Mouse (Mus musculus): ENCODE data around the gene Zfp775. TPM values are rescaled to one million over a fixed set of nuclear protein-coding genes. Genes with fewer than 3 reads are reported as not detected.

Gene Zfp775
- 10 to 100 TPM; 11.8 to 12.9 TPM for total RNA-seq (2021)
- 6.2 and 7.0 TPM in 2 replicates for polyA plus RNA-seq (2012; rRNA removed)
- long read RNA-seq, full-length matches to known transcripts, result 50 of 50 reads
- long read RNA-seq, partial matches to known transcripts, result 0 of 50 reads
- long read RNA-seq, other reads (novel, unspliced or antisense), result 0 of 50 reads

GRCm38 (mm10) chr6:48601271-48602079, at the start of gene Zfp775:
TSS of gene Zfp775 (plus strand) at chr6:48602063.
- peak within 1 kb of the TSS; percentile 98 for H3K27ac ChIP-seq
- peak; percentile 84 for TF ChIP-seq POLR2A (IDR thresholded peaks at IDR 0.05; ENCODE audit: insufficient read depth, low read depth, low read length)
- 0 out of 2 replicates have a peak, but pooled peaks have one; percentile 44 for TF ChIP-seq EP300 (IDR thresholded peaks at IDR 0.05; ENCODE audit: insufficient read depth, low read depth, low read length)
- TF ChIP-seq CTCF (IDR thresholded peaks at IDR 0.05), result 0 out of 2 replicates have a peak, but pooled peaks have one; percentile 18
- intact Hi-C loops (cut with DNase I), result no loop called here
- H3K27me3 ChIP-seq (ENCODE audit: control insufficient read depth, insufficient read depth, low read length), result no peaks in the 10 kb centered on the region
- peaks cover 1% of the 10 kb centered on the region; the same call in 1 of the 2 replicates for H3K4me1 ChIP-seq (ENCODE audit: control insufficient read depth, insufficient read depth, low read length)
- DNase-seq, result peak; percentile 97 to 98
- H3K79me2 ChIP-seq (replicated peaks; ENCODE audit: control insufficient read depth, insufficient read depth, low read length), result peaks cover 4% of the 10 kb centered on the region; the same call in 1 of the 2 replicates
- H3K4me3 ChIP-seq, result peak within 1 kb of the TSS; percentile 88
- H3K9ac ChIP-seq (ENCODE audit: low read depth, low read length), result peak within 1 kb of the TSS; percentile 89
- 5% methylated on average over 42 of the region's 42 CpGs for WGBS
- no peaks in the 10 kb centered on the region for H3K36me3 ChIP-seq (ENCODE audit: control insufficient read depth, insufficient read depth, low read length)

- 65% methylated on average over 4 of the region's 4 CpGs for WGBS
- Histone ChIP-seq H3K27ac (no peak overlapping the region), H3K9ac (ENCODE audit: low read depth, low read length) (no peak overlapping the region), H3K27me3 (ENCODE audit: control insufficient read depth, insufficient read depth, low read length) (no peaks in the 10 kb centered on the region), H3K4me1 (ENCODE audit: control insufficient read depth, insufficient read depth, low read length) (peaks cover 6% of the 10 kb centered on the region), H3K4me3 (no peak overlapping the region), H3K36me3 (ENCODE audit: control insufficient read depth, insufficient read depth, low read length) (no peaks in the 10 kb centered on the region), H3K79me2 (replicated peaks; ENCODE audit: control insufficient read depth, insufficient read depth, low read length) (no peaks in the 10 kb centered on the region)
- intact Hi-C loops (cut with DNase I), result loop anchor here (5.0 kb wide), 1 partner anchor 106 kb away; the partner anchor contains the start of genes Sspo and Zfp467
- DNase-seq, result peak; percentile 19 to 34
- no peak for TF ChIP-seq CTCF (IDR thresholded peaks at IDR 0.05)
- TF ChIP-seq POLR2A (IDR thresholded peaks at IDR 0.05; ENCODE audit: insufficient read depth, low read depth, low read length), result no peak
- TF ChIP-seq EP300 (IDR thresholded peaks at IDR 0.05; ENCODE audit: insufficient read depth, low read depth, low read length), result no peak
These were observed 48.9 kb upstream of the Zfp775 start for GRCm38 (mm10) chr6:48552918-48553317.

GRCm38 (mm10) chr6:48553819-48554218, 48.0 kb upstream of the Zfp775 start:
- peak in 1 of 2 experiments; percentile 21 for DNase-seq
- peak overlapping the region; percentile 59; the same call in 1 of the 2 replicates for H3K4me3 ChIP-seq
- intact Hi-C loops (cut with DNase I), result loop anchor here (5.0 kb wide), 1 partner anchor 107 kb away; the partner anchor contains the start of genes Sspo and Zfp467

GRCm38 (mm10) chr6:48554280-48555103, 47.4 kb upstream of the Zfp775 start, which contains the start of gene Lrrc61:
TSS of gene Lrrc61 (plus strand) at chr6:48554796.
- peak; percentile 97 to 98 for DNase-seq
- Histone ChIP-seq H3K27ac (peak within 1 kb of the TSS; percentile 99), H3K79me2 (replicated peaks; ENCODE audit: control insufficient read depth, insufficient read depth, low read length) (no peaks in the 10 kb centered on the region), H3K4me1 (ENCODE audit: control insufficient read depth, insufficient read depth, low read length) (peaks cover 6% of the 10 kb centered on the region), H3K36me3 (ENCODE audit: control insufficient read depth, insufficient read depth, low read length) (no peaks in the 10 kb centered on the region), H3K9ac (ENCODE audit: low read depth, low read length) (peak within 1 kb of the TSS; percentile 89), H3K27me3 (ENCODE audit: control insufficient read depth, insufficient read depth, low read length) (no peaks in the 10 kb centered on the region), H3K4me3 (peak within 1 kb of the TSS; percentile 59)
- intact Hi-C loops (cut with DNase I), result loop anchor here (5.0 kb wide), 1 partner anchor 107 kb away; the partner anchor contains the start of genes Sspo and Zfp467
- TF ChIP-seq EP300 (IDR thresholded peaks at IDR 0.05; ENCODE audit: insufficient read depth, low read depth, low read length) (peak; percentile 90), CTCF (IDR thresholded peaks at IDR 0.05) (no peak; the same call in 1 of the 2 replicates), POLR2A (IDR thresholded peaks at IDR 0.05; ENCODE audit: insufficient read depth, low read depth, low read length) (peak; percentile 99)
- WGBS, result under 1% methylated on average over 39 of the region's 39 CpGs

More at GRCm38 (mm10) chr6:48553819-48554218, 48.0 kb upstream of the Zfp775 start:
- Histone ChIP-seq H3K4me1 (ENCODE audit: control insufficient read depth, insufficient read depth, low read length) (peaks cover 6% of the 10 kb centered on the region), H3K36me3 (ENCODE audit: control insufficient read depth, insufficient read depth, low read length) (no peaks in the 10 kb centered on the region), H3K79me2 (replicated peaks; ENCODE audit: control insufficient read depth, insufficient read depth, low read length) (no peaks in the 10 kb centered on the region), H3K27me3 (ENCODE audit: control insufficient read depth, insufficient read depth, low read length) (no peaks in the 10 kb centered on the region), H3K9ac (ENCODE audit: low read depth, low read length) (peak overlapping the region; percentile 79), H3K27ac (peak overlapping the region; percentile 99)
- TF ChIP-seq CTCF (IDR thresholded peaks at IDR 0.05), result no peak
- 0 out of 2 replicates have a peak, but pooled peaks have one; percentile 12 for TF ChIP-seq POLR2A (IDR thresholded peaks at IDR 0.05; ENCODE audit: insufficient read depth, low read depth, low read length)
- TF ChIP-seq EP300 (IDR thresholded peaks at IDR 0.05; ENCODE audit: insufficient read depth, low read depth, low read length), result no peak
- WGBS, result 54% methylated on average over 4 of the region's 4 CpGs
